Mouse (Mus musculus) cerebellum, adult 2 months (tissue): ENCODE measurements around the gene Tcte1. TPM values are rescaled to one million over a fixed set of nuclear protein-coding genes. Genes with fewer than 3 reads are reported as not detected.

ENCODE experiments used
- DNase-seq, 2 experiments: peaks; one replicate each; pipeline ENCODE4 v3.0.0; 2021
- H3K27ac ChIP-seq: fragments of 200-500 bp; 2 replicates; pipeline ENCODE4 v1.5.1; 2012; ENCODE audit warnings: low read length, control low read depth, inconsistent platforms; ENCODE audit not compliant: insufficient read depth
- H3K27me3 ChIP-seq: fragments of 200-500 bp; 2 replicates; pipeline ENCODE4 v1.6.1; 2012; ENCODE audit warnings: inconsistent platforms, mild to moderate bottlenecking, low read length, moderate library complexity; ENCODE audit not compliant: control insufficient read depth, insufficient read depth
- H3K4me1 ChIP-seq: fragments of 200-500 bp; 2 replicates; pipeline ENCODE4 v1.6.1; 2011; ENCODE audit warnings: low read length; ENCODE audit not compliant: control insufficient read depth, insufficient read depth
- H3K4me3 ChIP-seq: fragments of 200-500 bp; replicated peaks from 2 replicates; pipeline ENCODE3; 2011; ENCODE audit warnings: mild to moderate bottlenecking, low read depth, low read length, control low read depth; ENCODE audit not compliant: insufficient read depth
- CTCF ChIP-seq: fragments of 200-500 bp; IDR thresholded peaks from 2 replicates; pipeline ENCODE4 v1.5.1; 2011; ENCODE audit warnings: low read depth, mild to moderate bottlenecking, control low read depth, low read length, moderate library complexity, borderline replicate concordance; ENCODE audit not compliant: insufficient read depth
- POLR2A ChIP-seq: fragments of 200-500 bp; IDR thresholded peaks from 2 replicates; pipeline ENCODE4 v1.6.1; 2011; ENCODE audit warnings: low read length, control low read depth, borderline replicate concordance; ENCODE audit not compliant: insufficient read depth
- WGBS: fragments of 180-500 bp; shearing (Covaris S2); methylation state at CpG from one replicate; pipeline ENCODE4 v1.1.7; 2018; 5-methylcytosine and 5-hydroxymethylcytosine counted together
- polyA plus RNA-seq: library from polyadenylated mRNA; depleted of rRNA; stranded (reverse); fragments of >200 nt; gene quantifications from 2 replicates; pipeline ENCODE4 v1.2.3, GENCODE M21; 2012

Tcte1 gene
- polyA plus RNA-seq, 1 experiment = 0.61 TPM

DNA sequence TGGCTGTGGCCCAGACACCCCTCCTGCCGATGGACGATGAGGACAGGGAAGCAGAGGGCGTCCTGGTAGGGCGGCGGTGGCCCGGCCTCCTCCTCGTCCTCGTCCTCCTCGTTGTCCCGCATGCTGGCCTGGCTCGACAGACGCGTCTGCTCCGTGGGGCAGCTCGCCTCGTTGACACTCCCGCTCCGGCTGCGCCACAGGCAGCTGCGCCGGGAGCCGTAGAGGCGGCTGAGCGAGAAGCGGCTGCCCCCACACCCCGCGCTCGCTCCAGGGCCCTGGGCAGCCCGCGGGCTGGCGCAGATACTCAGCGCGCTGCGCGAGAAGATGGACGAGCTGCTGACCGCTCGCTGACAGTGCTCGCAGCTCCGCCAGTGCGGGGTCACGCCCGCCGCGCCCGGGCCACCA lies 21.6 kb downstream of the Tcte1 start:
- DNase-seq = peak in 1 of 2 experiments; percentile 70

GRCm38 (mm10) chr17:45545278-45545961 lies 22.2 kb downstream of the Tcte1 start:
- 22% methylated on average over 74 of the region's 74 CpGs for WGBS
- Histone ChIP-seq H3K4me3 (no peak overlapping the region), H3K27me3 (no peaks in the 10 kb centered on the region), H3K27ac (peak overlapping the region; percentile 18), H3K4me1 (peaks cover 41% of the 10 kb centered on the region)
- peak; percentile 66 to 83 for DNase-seq
- no peak for TF ChIP-seq CTCF
- TF ChIP-seq POLR2A = no peak

More for the DNA sequence above, 21.6 kb downstream of the Tcte1 start:
- H3K27me3 ChIP-seq = no peaks in the 10 kb centered on the region
- TF ChIP-seq POLR2A = no peak
- no peak for TF ChIP-seq CTCF
- 8% methylated on average over 46 of the region's 46 CpGs for WGBS
- H3K4me1 ChIP-seq = peaks cover 39% of the 10 kb centered on the region
- H3K27ac ChIP-seq = peak overlapping the region; percentile 18
- H3K4me3 ChIP-seq = no peak overlapping the region

DNA sequence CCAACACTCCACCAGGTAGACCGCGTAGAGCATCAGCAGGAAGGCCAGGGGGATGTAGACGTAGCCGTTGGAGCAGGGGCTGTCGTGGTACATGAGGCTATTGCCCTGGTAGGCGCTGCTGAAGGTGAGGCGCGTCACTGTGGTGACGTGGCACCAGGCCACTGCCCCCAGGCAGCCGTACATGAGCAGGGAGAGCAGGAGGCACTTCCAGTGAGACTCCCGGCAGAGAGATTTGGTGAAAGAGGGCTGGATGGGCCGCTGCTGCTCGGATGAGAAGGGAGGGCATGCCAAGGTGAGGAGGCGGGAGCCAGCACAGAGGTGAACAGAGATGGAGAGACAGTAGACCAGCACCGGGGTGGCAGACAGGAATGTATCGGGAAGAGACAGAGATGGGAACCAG lies 23.7 kb downstream of the Tcte1 start:
- peak overlapping the region; percentile 26 for H3K27ac ChIP-seq
- peak overlapping the region; percentile 88 for H3K4me3 ChIP-seq
- H3K4me1 ChIP-seq = peaks cover 54% of the 10 kb centered on the region
- WGBS = 9% methylated on average over 16 of the region's 16 CpGs
- H3K27me3 ChIP-seq = no peaks in the 10 kb centered on the region
- TF ChIP-seq CTCF = no peak
- TF ChIP-seq POLR2A = peak; percentile 41; the same call in 1 of the 2 replicates
- peak; percentile 81 to 82 for DNase-seq

DNA sequence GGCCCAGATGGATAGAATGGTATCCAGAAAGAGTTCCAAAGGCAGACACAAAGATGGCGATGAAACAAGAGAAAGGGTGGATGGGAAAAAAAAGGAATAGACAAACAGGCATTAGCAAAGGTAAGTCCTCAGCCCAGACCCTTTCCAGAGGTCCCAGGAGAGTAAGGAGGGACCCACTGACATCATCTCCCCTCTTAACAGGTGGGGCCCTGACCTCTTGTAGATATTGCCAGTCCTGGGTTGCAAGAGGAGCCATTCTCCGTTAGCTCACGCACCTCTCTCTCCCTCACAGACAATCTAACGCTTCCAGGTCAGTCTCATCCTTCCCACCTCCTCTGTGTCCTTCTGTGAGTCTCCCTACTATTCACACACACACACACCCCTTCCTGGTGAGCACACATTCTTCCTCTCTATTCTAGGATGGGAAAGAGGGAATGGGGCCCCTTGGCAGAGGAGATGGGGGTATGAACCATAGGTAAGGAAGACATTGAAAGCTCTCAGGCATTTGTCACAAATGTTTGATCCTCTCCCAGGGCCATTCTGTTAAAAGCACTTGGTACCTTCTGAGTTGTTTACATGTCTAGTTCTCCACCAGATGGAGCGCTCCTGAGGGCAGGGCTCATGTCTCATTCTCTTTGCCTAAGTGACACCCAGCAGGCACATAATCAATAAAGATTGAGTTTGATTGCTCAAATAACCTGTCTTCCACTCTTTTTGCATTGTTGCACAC lies 24.4 kb downstream of the Tcte1 start:
- peak; percentile 69 to 78 for DNase-seq
- Histone ChIP-seq H3K4me1 (peaks cover 53% of the 10 kb centered on the region), H3K27me3 (no peaks in the 10 kb centered on the region), H3K4me3 (peak overlapping the region; percentile 88), H3K27ac (peak overlapping the region; percentile 26)
- TF ChIP-seq POLR2A = 0 out of 2 replicates have a peak, but pooled peaks have one; percentile 11
- peak; percentile 28; the same call in 1 of the 2 replicates for TF ChIP-seq CTCF
- 12% methylated on average over 5 of the region's 5 CpGs for WGBS

DNA sequence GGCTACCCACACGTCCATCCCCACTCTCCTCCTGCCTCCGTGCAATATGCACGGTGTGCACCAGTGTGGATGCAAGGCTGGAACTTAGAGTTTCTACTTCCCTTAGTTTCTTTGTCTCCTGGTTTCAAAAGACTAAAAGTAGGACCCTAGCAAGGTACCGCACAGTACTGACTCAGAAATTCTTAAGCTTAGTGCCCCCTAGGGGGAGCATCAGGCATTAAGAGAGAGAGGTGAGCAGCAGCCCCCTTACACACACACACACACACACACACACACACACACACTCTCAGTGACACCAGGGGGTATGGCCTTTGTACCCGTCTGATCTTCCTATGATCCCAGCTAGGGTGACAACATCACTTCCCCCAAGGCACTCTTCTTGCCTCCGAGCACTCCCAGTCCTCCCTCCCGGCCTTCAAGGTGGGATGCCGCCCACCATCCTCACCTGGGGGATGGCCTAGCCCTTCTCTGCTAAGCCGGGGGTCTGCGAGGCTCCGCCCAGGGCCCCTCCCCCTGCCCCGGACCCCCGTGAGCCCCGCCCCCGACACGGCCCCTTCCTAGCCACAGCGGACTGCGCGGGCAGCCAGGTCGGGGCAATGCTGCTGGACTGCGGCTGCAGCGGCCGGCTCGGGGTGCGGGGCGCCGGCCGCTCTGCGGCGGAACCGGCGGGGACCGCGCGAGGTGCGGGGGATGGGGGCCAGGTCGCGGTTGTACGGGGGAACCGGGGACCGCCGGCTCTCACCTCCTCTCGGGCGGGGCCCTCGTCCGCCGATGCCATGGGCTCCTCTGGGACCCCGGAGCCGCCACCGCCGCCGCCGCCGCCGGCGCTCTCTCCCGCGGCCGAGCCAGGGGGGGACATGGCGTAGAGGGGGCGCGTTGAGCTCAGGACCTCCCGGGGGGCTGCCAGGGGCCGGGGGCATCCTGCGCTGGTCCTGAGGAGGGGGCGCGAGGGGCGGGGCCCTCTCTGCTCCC lies 25.6 kb downstream of the Tcte1 start:
- H3K27me3 ChIP-seq = no peaks in the 10 kb centered on the region
- H3K27ac ChIP-seq = peak overlapping the region; percentile 76
- peaks cover 41% of the 10 kb centered on the region for H3K4me1 ChIP-seq
- DNase-seq = peak; percentile 80 to 85
- TF ChIP-seq CTCF = peak; percentile 60; the same call in 1 of the 2 replicates
- TF ChIP-seq POLR2A = 0 out of 2 replicates have a peak, but pooled peaks have one; percentile 19
- peak overlapping the region; percentile 88 for H3K4me3 ChIP-seq
- 3% methylated on average over 58 of the region's 68 CpGs for WGBS

GRCm38 (mm10) chr17:45549617-45550181 lies 26.5 kb downstream of the Tcte1 start, which contains the start of gene Tmem151b:
Gene Tmem151b (minus strand): TSS chr17:45549677.
- Histone ChIP-seq H3K4me1 (peaks cover 34% of the 10 kb centered on the region), H3K27me3 (no peaks in the 10 kb centered on the region), H3K4me3 (peak within 1 kb of the TSS; percentile 88), H3K27ac (peak within 1 kb of the TSS; percentile 76)
- 0% methylated on average over 16 of the region's 29 CpGs for WGBS
- TF ChIP-seq CTCF (no peak), POLR2A (peak; percentile 56; the same call in 1 of the 2 replicates)
- peak; percentile 83 to 85 for DNase-seq
